Mouse (Mus musculus): ENCODE results near the gene Ptpro.

GRCm38 (mm10) chr6:137492582-137492981 is 240.5 kb downstream of the Ptpro start:
- TF ChIP-seq CTCF (IDR thresholded peaks at IDR 0.05; ENCODE audit: insufficient read depth, low read depth, low read length): no peak
- no peak for TF ChIP-seq POLR2A (IDR thresholded peaks at IDR 0.05; ENCODE audit: insufficient read depth, low read depth, low read length)
